Mouse (Mus musculus) hindbrain, embryonic 14.5 days (tissue): ENCODE results near the gene Stk10. TPM values are rescaled to one million over a fixed set of nuclear protein-coding genes. Genes with fewer than 3 reads are reported as not detected.
A peak's percentile ranks its signal among the peaks of the same experiment; 100 is the strongest.

ENCODE experiments used
- ATAC-seq: fragments of 200-750 bp; cut with Nextera tagmentation; 2 replicates; pipeline ENCODE4 v1.8.0; 2017; ENCODE audit warnings: moderate number of reproducible peaks, mild to moderate bottlenecking, moderate TSS enrichment, moderate library complexity; ENCODE audit not compliant: low FRiP score
- DNase-seq: peaks from one replicate; pipeline ENCODE4 v3.0.0-alpha.2; 2015; ENCODE audit warnings: low spot score
- H3K27ac ChIP-seq: fragments of 300-500 bp; sonication (generic); 2 replicates; pipeline ENCODE4 v1.5.1; 2014; ENCODE audit warnings: mild to moderate bottlenecking, moderate library complexity
- H3K27me3 ChIP-seq: fragments of 300-500 bp; sonication (generic); 2 replicates; pipeline ENCODE4 v1.6.1; 2014; ENCODE audit warnings: mild to moderate bottlenecking, low read length, mixed read lengths; ENCODE audit not compliant: control insufficient read depth, insufficient read depth
- H3K36me3 ChIP-seq: fragments of 300-500 bp; sonication (generic); replicated peaks from 2 replicates; pipeline ENCODE4 v1.6.1; 2014; ENCODE audit not compliant: control insufficient read depth, insufficient read depth
- H3K4me1 ChIP-seq: fragments of 300-500 bp; sonication (generic); replicated peaks from 2 replicates; pipeline ENCODE4 v1.6.1; 2014; ENCODE audit warnings: antibody characterized with exemption, low read length, mixed read lengths; ENCODE audit not compliant: control insufficient read depth, insufficient read depth
- H3K4me2 ChIP-seq: fragments of 300-500 bp; sonication (generic); replicated peaks from 2 replicates; pipeline ENCODE4 v1.6.1; 2014; ENCODE audit warnings: mild to moderate bottlenecking, moderate library complexity
- H3K4me3 ChIP-seq: fragments of 300-500 bp; sonication (generic); replicated peaks from 2 replicates; pipeline ENCODE4 v1.5.1; 2014; ENCODE audit warnings: mild to moderate bottlenecking, low read length
- H3K9ac ChIP-seq: fragments of 300-500 bp; sonication (generic); 2 replicates; pipeline ENCODE4 v1.6.1; 2014
- H3K9me3 ChIP-seq: fragments of 300-500 bp; sonication (generic); 2 replicates; pipeline ENCODE4 v1.6.1; 2016; ENCODE audit warnings: low read length; ENCODE audit not compliant: control insufficient read depth
- WGBS: fragments of 180-500 bp; shearing (Covaris S2); extraction: QIAGEN DNeasy Blood & Tissue Kit; methylation state at CpG from one replicate; pipeline ENCODE4 v1.1.7; 2014; 5-methylcytosine and 5-hydroxymethylcytosine counted together
- polyA plus RNA-seq: library from polyadenylated mRNA; unstranded; fragments of >200 nt; fragmentation: Nextera tagmentation; extraction: Ambion mirVana; gene quantifications from 2 replicates; pipeline ENCODE4 v1.2.1, GENCODE M21; 2014

Stk10 gene
- polyA plus RNA-seq, 1 experiment from 2014 or later = 2.2 TPM

DNA sequence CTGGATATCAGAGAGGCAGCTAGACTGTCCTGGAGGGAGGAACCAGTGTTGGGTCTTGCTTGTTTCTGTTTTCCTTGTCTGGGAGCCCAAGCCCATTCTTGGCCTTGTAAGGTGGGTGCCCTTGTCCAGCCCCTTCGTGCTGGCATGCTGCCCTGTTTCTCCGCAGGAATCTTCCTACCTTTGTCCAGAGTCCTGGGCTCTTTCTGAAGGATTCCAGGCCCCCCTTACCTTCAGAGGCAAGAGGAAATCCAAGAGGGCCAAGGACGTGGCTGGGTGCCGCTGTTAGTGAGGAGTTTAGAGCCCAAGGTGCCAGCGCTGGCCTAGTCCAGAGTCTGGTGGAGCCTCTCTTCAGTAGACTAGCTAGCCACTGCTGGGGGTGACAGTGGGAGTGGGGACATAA is 11.4 kb downstream of the Stk10 start:
- no peaks in the 10 kb centered on the region for H3K36me3 ChIP-seq
- no peak overlapping the region for H3K4me3 ChIP-seq
- H3K4me1 ChIP-seq = peaks cover 8% of the 10 kb centered on the region; the same call in 1 of the 2 replicates
- no peak overlapping the region for H3K4me2 ChIP-seq
- ATAC-seq (no peak), DNase-seq (no peak)
- 92% methylated on average over 5 of the region's 5 CpGs for WGBS
- H3K9ac ChIP-seq = no peak overlapping the region
- H3K27me3 ChIP-seq = no peaks in the 10 kb centered on the region
- no peak overlapping the region for H3K27ac ChIP-seq
- no peaks in the 10 kb centered on the region for H3K9me3 ChIP-seq

DNA sequence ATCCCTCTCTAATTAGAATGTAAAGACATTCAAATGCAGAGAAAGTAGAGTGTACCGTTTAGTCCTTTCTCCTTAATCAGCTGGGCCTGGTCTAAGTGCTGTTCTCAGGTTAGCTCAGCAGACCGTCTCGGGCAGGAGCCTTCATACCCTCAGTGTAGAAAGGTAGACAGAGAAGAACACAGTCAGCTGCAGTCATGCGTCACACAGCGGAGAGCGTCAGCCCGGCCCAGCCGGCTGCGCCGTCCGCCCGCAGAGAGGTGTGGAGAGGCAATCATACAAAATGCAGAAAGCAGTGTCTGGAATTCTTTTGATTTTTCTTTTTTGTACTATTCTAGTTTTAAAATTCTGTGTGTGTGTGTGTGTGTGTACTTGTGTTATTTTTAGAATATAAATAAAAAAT is 12.5 kb downstream of the Stk10 start:
- H3K4me2 ChIP-seq = no peak overlapping the region
- no peak overlapping the region for H3K27ac ChIP-seq
- DNase-seq = no peak
- H3K4me1 ChIP-seq = peaks cover 11% of the 10 kb centered on the region; the same call in 1 of the 2 replicates
- no peaks in the 10 kb centered on the region for H3K9me3 ChIP-seq
- no peaks in the 10 kb centered on the region for H3K36me3 ChIP-seq
- ATAC-seq = no peak; the same call in 1 of the 2 replicates
- H3K27me3 ChIP-seq = no peaks in the 10 kb centered on the region
- no peak overlapping the region for H3K9ac ChIP-seq
- no peak overlapping the region for H3K4me3 ChIP-seq
- 35% methylated on average over 12 of the region's 12 CpGs for WGBS

DNA sequence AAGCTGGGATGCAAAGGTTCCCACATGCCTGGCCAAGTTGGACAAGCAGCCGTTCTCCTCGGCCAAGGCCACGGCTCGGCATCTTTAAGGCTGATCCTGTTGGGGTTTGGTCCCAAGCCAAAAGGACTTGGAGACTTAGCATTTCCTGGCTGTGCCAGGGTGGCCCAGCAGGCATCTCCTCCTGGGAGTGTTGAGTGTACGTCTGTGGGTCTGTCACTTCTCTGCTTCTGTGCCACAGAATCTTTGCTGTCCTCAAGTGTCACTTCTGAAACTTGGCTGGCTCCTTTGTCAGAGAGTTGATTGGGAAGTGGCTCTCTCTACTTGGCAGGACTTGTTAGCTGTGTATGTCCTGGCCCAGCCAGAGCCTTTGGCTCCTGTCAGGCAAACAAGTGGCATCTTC is 13.4 kb downstream of the Stk10 start:
- WGBS = 79% methylated on average over 5 of the region's 5 CpGs
- Histone ChIP-seq H3K4me1 (peaks cover 11% of the 10 kb centered on the region; the same call in 1 of the 2 replicates), H3K9me3 (no peaks in the 10 kb centered on the region), H3K9ac (no peak overlapping the region), H3K4me2 (no peak overlapping the region), H3K4me3 (no peak overlapping the region), H3K36me3 (no peaks in the 10 kb centered on the region), H3K27me3 (no peaks in the 10 kb centered on the region), H3K27ac (no peak overlapping the region)
- DNase-seq (no peak), ATAC-seq (no peak)

DNA sequence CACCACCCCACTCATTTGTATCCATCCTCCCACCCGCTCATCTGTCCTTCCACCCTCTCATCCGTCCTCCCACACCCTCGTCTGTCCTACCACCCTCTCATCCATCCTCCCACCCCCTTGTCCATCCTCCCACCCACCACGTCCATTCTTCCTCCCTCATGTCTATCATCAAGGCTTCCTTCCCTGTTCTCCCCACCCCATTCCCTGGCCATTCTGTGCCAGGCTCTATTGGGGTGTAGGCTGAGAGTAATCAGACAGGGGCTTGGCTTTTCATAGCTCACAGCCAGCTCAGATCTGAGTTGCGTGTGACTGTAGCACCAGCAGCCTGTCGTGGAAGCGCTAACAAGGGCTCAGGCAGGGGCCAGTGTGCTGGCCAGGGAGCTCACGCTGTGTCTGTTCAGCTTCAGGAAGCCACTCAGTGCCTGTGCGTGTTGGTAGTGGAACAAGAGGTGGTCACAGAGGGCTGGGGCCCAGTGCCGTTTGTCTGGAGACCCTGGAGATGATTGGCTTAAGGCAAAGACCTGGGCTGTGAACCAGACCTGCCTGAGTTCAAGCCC is 14.4 kb downstream of the Stk10 start:
- DNase-seq (no peak), ATAC-seq (no peak)
- no peak overlapping the region for H3K4me3 ChIP-seq
- no peak overlapping the region for H3K27ac ChIP-seq
- no peaks in the 10 kb centered on the region for H3K36me3 ChIP-seq
- 73% methylated on average over 10 of the region's 10 CpGs for WGBS
- no peaks in the 10 kb centered on the region for H3K27me3 ChIP-seq
- no peak overlapping the region for H3K9ac ChIP-seq
- H3K4me1 ChIP-seq = peaks cover 20% of the 10 kb centered on the region
- H3K4me2 ChIP-seq = no peak overlapping the region
- no peaks in the 10 kb centered on the region for H3K9me3 ChIP-seq

DNA sequence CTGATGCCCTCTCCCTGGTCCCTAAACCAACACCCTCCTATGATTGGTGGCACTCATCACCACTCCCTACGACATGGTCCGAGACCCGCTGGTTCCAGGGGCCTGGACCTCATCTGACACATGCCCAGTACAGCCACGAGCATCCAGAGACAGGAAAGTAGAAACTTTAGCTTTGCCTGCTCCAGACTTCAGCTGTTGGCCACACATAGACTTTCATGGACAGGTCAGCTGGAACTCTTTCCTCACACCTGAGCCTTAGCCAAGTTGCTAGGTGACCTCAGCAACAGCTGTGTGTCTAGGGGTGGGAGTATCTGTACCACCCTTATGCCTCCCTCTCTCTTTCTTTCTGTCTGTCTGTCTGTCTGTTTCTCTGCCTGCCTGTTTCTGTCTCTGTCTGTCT is 15.1 kb downstream of the Stk10 start:
- H3K4me1 ChIP-seq = peaks cover 24% of the 10 kb centered on the region
- no peaks in the 10 kb centered on the region for H3K27me3 ChIP-seq
- no peak overlapping the region for H3K4me2 ChIP-seq
- H3K9me3 ChIP-seq = no peaks in the 10 kb centered on the region
- no peaks in the 10 kb centered on the region for H3K36me3 ChIP-seq
- H3K9ac ChIP-seq = no peak overlapping the region
- no peak overlapping the region for H3K27ac ChIP-seq
- ATAC-seq (no peak), DNase-seq (no peak)
- H3K4me3 ChIP-seq = no peak overlapping the region
- 91% methylated on average over 4 of the region's 4 CpGs for WGBS

DNA sequence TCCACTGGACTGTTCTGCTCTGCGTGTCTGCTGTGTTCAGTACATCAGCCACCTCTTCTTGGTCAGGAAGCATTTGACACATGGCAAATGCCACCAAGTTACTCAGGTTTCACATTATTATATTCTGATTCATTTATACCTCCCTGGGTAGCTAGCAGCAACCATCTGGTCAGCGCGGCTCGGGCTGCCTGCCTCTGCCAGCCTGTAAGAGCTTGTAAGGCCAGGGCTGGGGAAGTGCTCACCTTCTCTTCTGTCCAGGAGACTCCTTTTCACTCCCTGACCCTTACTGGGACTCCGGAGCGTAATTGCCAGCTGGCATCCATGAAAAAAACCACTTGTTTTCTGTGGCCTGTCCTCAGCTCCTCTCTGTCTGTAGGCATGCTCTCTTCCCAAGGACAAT is 16.1 kb downstream of the Stk10 start:
- Histone ChIP-seq H3K27me3 (no peaks in the 10 kb centered on the region), H3K9ac (no peak overlapping the region), H3K36me3 (no peaks in the 10 kb centered on the region), H3K27ac (no peak overlapping the region), H3K4me1 (peaks cover 25% of the 10 kb centered on the region), H3K4me2 (no peak overlapping the region), H3K4me3 (no peak overlapping the region), H3K9me3 (no peaks in the 10 kb centered on the region)
- no peak for DNase-seq
- ATAC-seq = no peak
- 48% methylated on average over 6 of the region's 6 CpGs for whole genome bisulfite sequencing

DNA sequence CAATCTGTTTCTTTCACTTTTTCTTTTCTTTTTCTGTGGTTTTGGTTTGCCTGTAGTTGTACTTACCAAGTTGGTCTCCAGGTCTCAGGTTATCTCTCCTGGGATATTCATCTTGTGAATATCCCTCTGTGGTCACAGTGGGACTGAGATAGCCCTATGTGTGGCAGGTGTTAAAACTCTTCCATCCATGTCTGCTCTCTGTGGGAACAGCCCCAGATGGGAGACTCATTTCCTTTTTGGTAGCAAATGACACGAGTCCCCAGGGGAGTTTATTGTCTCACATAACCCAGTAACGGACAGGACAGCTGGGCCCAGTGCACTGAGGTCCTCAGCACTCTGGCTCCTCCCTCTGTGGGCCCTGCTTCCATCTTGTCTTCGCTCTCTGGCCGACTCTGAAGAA is 17.0 kb downstream of the Stk10 start:
- Histone ChIP-seq H3K27ac (no peak overlapping the region), H3K4me1 (peaks cover 25% of the 10 kb centered on the region), H3K4me2 (no peak overlapping the region), H3K9me3 (no peaks in the 10 kb centered on the region), H3K9ac (no peak overlapping the region), H3K4me3 (no peak overlapping the region), H3K36me3 (no peaks in the 10 kb centered on the region), H3K27me3 (no peaks in the 10 kb centered on the region)
- WGBS = 33% methylated on average over 4 of the region's 4 CpGs
- DNase-seq (no peak), ATAC-seq (no peak)

DNA sequence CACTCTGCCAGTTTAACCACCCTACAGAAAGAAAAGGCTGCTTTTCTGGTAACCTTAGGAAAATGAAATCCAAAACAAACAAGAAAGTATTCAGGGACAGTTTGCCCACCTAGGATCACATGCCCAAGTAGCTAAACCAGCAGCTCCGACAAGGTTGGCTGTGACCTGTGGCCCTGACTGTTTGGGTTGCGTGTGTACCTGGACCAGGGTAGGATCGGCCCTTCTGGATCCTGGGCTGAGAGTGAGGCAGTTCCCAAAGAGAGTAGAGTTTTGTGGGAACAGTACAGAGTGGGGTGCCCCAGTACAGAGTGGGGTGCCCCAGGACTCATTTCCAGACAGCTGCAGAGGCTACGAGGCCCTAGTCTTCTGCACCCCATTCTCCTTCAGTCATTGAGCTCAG is 18.0 kb downstream of the Stk10 start:
- DNase-seq (no peak), ATAC-seq (no peak)
- H3K4me2 ChIP-seq = no peak overlapping the region
- H3K9me3 ChIP-seq = no peaks in the 10 kb centered on the region
- no peaks in the 10 kb centered on the region for H3K36me3 ChIP-seq
- no peak overlapping the region for H3K4me3 ChIP-seq
- no peak overlapping the region for H3K27ac ChIP-seq
- H3K27me3 ChIP-seq = no peaks in the 10 kb centered on the region
- H3K4me1 ChIP-seq = peaks cover 22% of the 10 kb centered on the region
- H3K9ac ChIP-seq = no peak overlapping the region
- WGBS = 93% methylated on average over 4 of the region's 4 CpGs

DNA sequence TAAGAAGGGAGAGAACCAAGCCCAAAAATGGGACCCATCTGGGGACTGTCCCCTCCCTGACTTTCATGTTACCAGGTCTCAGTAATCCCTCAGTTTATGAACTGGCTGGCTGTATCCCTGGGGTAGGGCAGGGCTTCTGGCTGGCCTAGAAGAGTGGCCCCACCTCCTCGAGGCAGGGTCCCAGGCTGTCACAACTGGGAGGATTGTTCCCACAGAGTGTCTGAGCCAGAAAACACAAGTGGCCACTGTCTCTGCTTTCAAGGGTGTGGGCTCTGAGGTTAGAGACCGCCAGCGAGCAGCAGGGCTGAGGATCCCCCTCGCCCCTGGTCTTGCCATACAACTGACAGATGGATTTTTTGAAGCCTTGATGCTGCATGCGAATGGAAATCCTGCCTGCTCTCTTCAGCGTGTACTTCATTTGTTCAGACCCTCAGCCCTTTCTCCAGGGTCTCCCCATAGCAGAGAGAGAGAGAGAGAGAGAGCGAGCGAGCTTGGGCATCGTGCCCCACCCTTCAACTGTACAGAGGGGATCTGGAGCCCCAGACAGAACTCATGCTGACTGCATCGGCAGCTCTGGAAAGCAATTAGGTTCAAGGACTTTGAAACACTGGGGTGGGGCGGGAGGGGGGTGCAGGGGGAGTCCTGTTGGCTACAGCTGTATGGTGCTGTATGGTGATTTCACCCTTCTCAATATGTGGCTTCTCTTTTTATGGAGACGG is 18.6 kb downstream of the Stk10 start:
- Histone ChIP-seq H3K4me2 (no peak overlapping the region), H3K9ac (0 out of 2 replicates have a peak overlapping the region, but pooled peaks have one; percentile 8), H3K4me1 (peaks cover 22% of the 10 kb centered on the region), H3K27ac (peak overlapping the region; percentile 47), H3K9me3 (no peaks in the 10 kb centered on the region), H3K4me3 (no peak overlapping the region), H3K36me3 (no peaks in the 10 kb centered on the region), H3K27me3 (no peaks in the 10 kb centered on the region)
- WGBS = 44% methylated on average over 12 of the region's 12 CpGs
- ATAC-seq = peak; percentile 49; the same call in 1 of the 2 replicates
- DNase-seq = no peak
